Mouse (Mus musculus) kidney, postnatal 0 days (tissue): ENCODE results near the gene Slc22a1. TPM values are rescaled to one million over a fixed set of nuclear protein-coding genes. Genes with fewer than 3 reads are reported as not detected.
A peak's percentile ranks its signal among the peaks of the same experiment; 100 is the strongest.

ENCODE experiments used
- ATAC-seq: fragments of 200-750 bp; cut with Nextera tagmentation; replicated peaks from 2 replicates; pipeline ENCODE4 v1.8.0; 2017; ENCODE audit warnings: low read depth, moderate number of reproducible peaks, moderate TSS enrichment, moderate library complexity; ENCODE audit not compliant: low FRiP score
- DNase-seq: peaks from one replicate; pipeline ENCODE4 v3.0.0-alpha.2; 2016; ENCODE audit warnings: low spot score
- H3K27ac ChIP-seq: fragments of 300-500 bp; sonication (generic); 2 replicates; pipeline ENCODE4 v1.5.1; 2014; ENCODE audit warnings: mild to moderate bottlenecking
- H3K27me3 ChIP-seq: fragments of 300-500 bp; sonication (generic); 2 replicates; pipeline ENCODE4 v1.6.1; 2014; ENCODE audit warnings: low read length, mixed read lengths; ENCODE audit not compliant: insufficient read depth
- H3K36me3 ChIP-seq: fragments of 300-500 bp; sonication (generic); 2 replicates; pipeline ENCODE4 v1.6.1; 2014; ENCODE audit warnings: low read length, mixed read lengths; ENCODE audit not compliant: insufficient read depth
- H3K4me1 ChIP-seq: fragments of 300-500 bp; sonication (generic); replicated peaks from 2 replicates; pipeline ENCODE4 v1.6.1; 2014; ENCODE audit warnings: antibody characterized with exemption, low read length, mixed read lengths; ENCODE audit not compliant: insufficient read depth
- H3K4me2 ChIP-seq: fragments of 300-500 bp; sonication (generic); 2 replicates; pipeline ENCODE4 v1.6.1; 2014; ENCODE audit warnings: mild to moderate bottlenecking, low read length, moderate library complexity, mixed read lengths
- H3K4me3 ChIP-seq: fragments of 300-500 bp; sonication (generic); replicated peaks from 2 replicates; pipeline ENCODE4 v1.5.1; 2014; ENCODE audit warnings: low read depth, low read length
- H3K9ac ChIP-seq: fragments of 300-500 bp; sonication (generic); 2 replicates; pipeline ENCODE4 v1.6.1; 2014; ENCODE audit warnings: low read depth, low read length
- H3K9me3 ChIP-seq: fragments of 300-500 bp; sonication (generic); replicated peaks from 2 replicates; pipeline ENCODE4 v1.6.1; 2016; ENCODE audit warnings: low read length, inconsistent platforms, mixed read lengths
- CTCF ChIP-seq: IDR thresholded peaks from 2 replicates; pipeline ENCODE4 v1.5.1; 2016; ENCODE audit warnings: antibody characterized with exemption, low read depth, mild to moderate bottlenecking, moderate library complexity
- WGBS: fragments of 180-500 bp; shearing (Covaris S2); extraction: QIAGEN DNeasy Blood & Tissue Kit; methylation state at CpG from one replicate; pipeline ENCODE4 v1.1.7; 2014; 5-methylcytosine and 5-hydroxymethylcytosine counted together
- polyA plus RNA-seq: library from polyadenylated mRNA; unstranded; fragments of >200 nt; fragmentation: Nextera tagmentation; extraction: Ambion mirVana; gene quantifications from 2 replicates; pipeline ENCODE4 v1.2.1, GENCODE M21; 2015

The Slc22a1 gene
- polyA plus RNA-seq, 1 experiment from 2014 or later, result 57.4 TPM

- Histone ChIP-seq H3K36me3 (peaks cover 20% of the 10 kb centered on the region; the same call in 1 of the 2 replicates), H3K27ac (no peak overlapping the region), H3K9me3 (no peaks in the 10 kb centered on the region), H3K4me1 (no peaks in the 10 kb centered on the region), H3K9ac (no peak overlapping the region), H3K27me3 (no peaks in the 10 kb centered on the region), H3K4me3 (no peak overlapping the region), H3K4me2 (no peak overlapping the region)
- no peak for TF ChIP-seq CTCF
- WGBS, result 78% methylated on average over 13 of the region's 13 CpGs
- ATAC-seq, result no peak
- no peak for DNase-seq
These were observed 34.6 kb upstream of the Slc22a1 start for GRCm38 (mm10) chr17:12710050-12710780.

DNA sequence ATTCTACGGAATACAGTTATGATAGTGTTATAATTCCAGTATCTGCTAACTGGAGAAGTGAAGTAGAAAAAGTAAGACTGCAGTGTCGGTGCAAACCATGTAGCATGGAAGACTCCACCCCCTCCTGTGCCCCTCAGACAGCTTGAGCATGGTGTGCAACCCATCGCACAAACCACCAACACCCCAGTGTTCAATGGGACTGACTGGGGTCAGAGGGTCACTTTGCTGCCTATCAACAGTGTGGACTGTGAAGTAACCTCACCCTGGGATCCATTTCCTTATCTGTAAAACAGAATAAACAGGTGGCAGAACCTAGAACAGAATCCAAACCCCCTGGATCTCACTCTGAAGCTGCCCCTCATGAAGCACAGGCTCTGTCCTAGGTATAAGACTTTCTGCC lies 32.8 kb upstream of the Slc22a1 start:
- ATAC-seq (no peak), DNase-seq (no peak)
- Histone ChIP-seq H3K4me1 (no peaks in the 10 kb centered on the region), H3K9me3 (no peaks in the 10 kb centered on the region), H3K4me2 (no peak overlapping the region), H3K27ac (no peak overlapping the region), H3K27me3 (no peaks in the 10 kb centered on the region), H3K9ac (no peak overlapping the region), H3K36me3 (peaks cover 13% of the 10 kb centered on the region; the same call in 1 of the 2 replicates), H3K4me3 (no peak overlapping the region)
- 87% methylated on average over 3 of the region's 3 CpGs for WGBS
- no peak for TF ChIP-seq CTCF

- TF ChIP-seq CTCF, result no peak
- Histone ChIP-seq H3K9me3 (no peaks in the 10 kb centered on the region), H3K4me2 (no peak overlapping the region), H3K36me3 (peaks cover 22% of the 10 kb centered on the region), H3K4me3 (no peak overlapping the region), H3K4me1 (no peaks in the 10 kb centered on the region), H3K9ac (no peak overlapping the region), H3K27me3 (no peaks in the 10 kb centered on the region), H3K27ac (no peak overlapping the region)
- no peak for DNase-seq
- no peak for ATAC-seq
- WGBS, result 71% methylated on average over 10 of the region's 10 CpGs
These were observed 31.0 kb upstream of the Slc22a1 start for GRCm38 (mm10) chr17:12706590-12707049.

DNA sequence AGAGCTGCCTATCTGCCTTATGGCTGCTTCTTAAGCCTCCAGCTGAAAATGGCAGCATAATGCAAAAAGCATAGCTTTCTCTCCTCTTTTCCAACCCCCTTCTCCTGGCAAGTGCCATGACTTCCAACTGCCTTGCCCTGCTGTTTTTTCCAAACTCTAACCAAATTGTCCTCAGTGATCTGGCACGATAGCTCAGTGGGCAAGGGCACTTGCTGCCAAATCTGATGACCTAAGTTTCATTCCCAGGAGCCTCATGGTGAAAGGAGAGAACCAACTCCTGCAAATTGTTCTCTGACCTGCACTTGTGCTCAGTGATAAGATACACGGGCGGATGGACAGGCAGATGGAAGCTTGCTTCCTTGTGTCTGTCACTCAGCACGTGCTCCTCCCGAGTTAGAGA lies 27.3 kb upstream of the Slc22a1 start:
- no peak for TF ChIP-seq CTCF
- no peaks in the 10 kb centered on the region for H3K4me1 ChIP-seq
- H3K27me3 ChIP-seq, result no peaks in the 10 kb centered on the region
- DNase-seq (no peak), ATAC-seq (no peak)
- no peak overlapping the region for H3K4me2 ChIP-seq
- H3K4me3 ChIP-seq, result no peak overlapping the region
- H3K27ac ChIP-seq, result no peak overlapping the region
- H3K9me3 ChIP-seq, result no peaks in the 10 kb centered on the region
- 80% methylated on average over 5 of the region's 5 CpGs for WGBS
- no peak overlapping the region for H3K9ac ChIP-seq
- H3K36me3 ChIP-seq, result peaks cover 45% of the 10 kb centered on the region

- DNase-seq, result no peak
- no peak for TF ChIP-seq CTCF
- H3K9me3 ChIP-seq, result no peaks in the 10 kb centered on the region
- no peak overlapping the region for H3K4me3 ChIP-seq
- no peak overlapping the region for H3K27ac ChIP-seq
- WGBS, result 91% methylated on average over 6 of the region's 6 CpGs
- H3K4me2 ChIP-seq, result no peak overlapping the region
- H3K4me1 ChIP-seq, result no peaks in the 10 kb centered on the region
- peaks cover 55% of the 10 kb centered on the region for H3K36me3 ChIP-seq
- H3K9ac ChIP-seq, result no peak overlapping the region
- ATAC-seq, result peak; percentile 71; the same call in 1 of the 2 replicates
- H3K27me3 ChIP-seq, result no peaks in the 10 kb centered on the region
These were observed 24.7 kb upstream of the Slc22a1 start for GRCm38 (mm10) chr17:12700373-12700772.

DNA sequence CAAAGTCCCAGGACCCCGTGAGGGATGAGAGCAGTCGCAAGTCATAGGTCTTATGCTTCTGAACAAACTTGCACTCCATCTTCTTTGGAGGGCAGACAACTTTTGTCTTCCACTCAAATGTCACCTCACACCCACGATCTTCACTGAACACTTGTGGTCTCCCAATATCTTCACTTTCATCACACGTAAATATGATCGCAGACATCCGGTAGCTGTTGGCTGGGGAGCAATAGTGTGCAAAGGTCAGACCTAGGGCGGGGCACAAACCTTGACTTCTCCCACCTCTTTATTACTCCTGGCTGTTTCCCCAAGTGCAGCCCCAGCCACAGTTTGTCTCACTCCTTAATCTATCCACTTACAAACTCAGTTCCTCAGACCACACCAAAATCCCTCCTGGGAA lies 16.3 kb upstream of the Slc22a1 start:
- no peak for ATAC-seq
- Histone ChIP-seq H3K4me2 (no peak overlapping the region), H3K27ac (no peak overlapping the region), H3K4me3 (no peak overlapping the region), H3K4me1 (no peaks in the 10 kb centered on the region), H3K9me3 (no peaks in the 10 kb centered on the region), H3K27me3 (no peaks in the 10 kb centered on the region), H3K36me3 (peaks cover 77% of the 10 kb centered on the region), H3K9ac (no peak overlapping the region)
- DNase-seq, result no peak
- no peak for TF ChIP-seq CTCF
- WGBS, result 81% methylated on average over 7 of the region's 7 CpGs
